Mouse (Mus musculus): ENCODE measurements around the gene Rnpepl1.

- TF ChIP-seq POLR2AphosphoS2 (IDR thresholded peaks at IDR 0.05; ENCODE audit: low read depth, low read length) (no peak), CTCF (conservative IDR thresholded peaks at IDR 0.05 in 1 of 2, IDR thresholded peaks at IDR 0.05 in 1 of 2; ENCODE audit: low read depth in 2 of 2, low read length in 2 of 2) (no peak), NRF1 (IDR thresholded peaks at IDR 0.05; ENCODE audit: low read depth, low read length) (no peak), SIN3A (IDR thresholded peaks at IDR 0.05; ENCODE audit: low read length) (no peak), ZKSCAN1 (IDR thresholded peaks at IDR 0.05; ENCODE audit: borderline replicate concordance, low read depth, low read length) (no peak), POLR2A (IDR thresholded peaks at IDR 0.05; ENCODE audit: low read depth, low read length) (no peak)
Observed at GRCm38 (mm10) chr1:92958999-92959398, 48.4 kb downstream of the Rnpepl1 start.
